Mouse (Mus musculus): ENCODE results near the gene Prkce.

Prkce gene

GRCm38 (mm10) chr17:86263985-86264649 is 96.5 kb downstream of the Prkce start:
- no peak for DNase-seq

DNA sequence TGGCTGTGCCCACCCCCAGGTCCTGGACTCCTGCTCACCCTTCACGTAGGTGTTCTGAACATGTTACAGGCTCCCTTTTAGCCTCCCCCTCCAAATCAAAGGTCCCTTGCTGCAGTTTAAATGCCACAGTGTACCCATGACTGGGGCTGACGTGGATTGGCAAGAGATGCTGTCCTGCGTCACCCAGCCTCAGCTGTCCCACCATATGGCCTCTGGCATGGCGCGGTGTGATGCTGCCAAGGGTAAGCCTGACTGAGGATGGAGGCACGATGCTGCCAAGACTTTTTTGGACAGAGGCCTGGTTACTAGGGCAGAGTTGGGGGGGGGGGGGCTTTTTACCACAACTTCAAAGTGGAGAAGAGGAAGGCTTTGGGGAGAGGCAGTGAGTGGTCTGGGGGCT is 98.5 kb downstream of the Prkce start:
- DNase-seq = no peak

- no peak for DNase-seq
These were observed 99.7 kb downstream of the Prkce start for GRCm38 (mm10) chr17:86267126-86267760.

GRCm38 (mm10) chr17:86269639-86270038 is 102.1 kb downstream of the Prkce start:
- DNase-seq = no peak

DNA sequence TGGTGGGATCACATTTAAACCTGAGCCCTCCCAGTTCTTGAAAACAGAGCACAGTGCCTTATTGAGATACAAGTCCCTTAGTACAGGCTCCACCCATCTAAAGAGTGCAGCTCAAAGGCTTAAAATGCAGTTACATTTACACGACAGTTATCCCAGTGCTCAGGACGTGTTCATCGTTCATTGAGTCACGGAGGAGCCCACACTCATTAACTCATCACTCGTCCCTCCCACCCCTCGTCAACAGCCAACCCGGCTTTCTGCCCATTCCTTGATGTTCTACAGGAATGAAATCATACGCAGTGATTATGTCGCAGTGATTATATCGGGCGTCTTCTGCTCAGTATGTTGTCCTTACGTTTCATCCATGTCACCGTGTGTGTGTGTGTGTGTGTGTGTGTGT is 102.9 kb downstream of the Prkce start:
- DNase-seq = no peak

DNA sequence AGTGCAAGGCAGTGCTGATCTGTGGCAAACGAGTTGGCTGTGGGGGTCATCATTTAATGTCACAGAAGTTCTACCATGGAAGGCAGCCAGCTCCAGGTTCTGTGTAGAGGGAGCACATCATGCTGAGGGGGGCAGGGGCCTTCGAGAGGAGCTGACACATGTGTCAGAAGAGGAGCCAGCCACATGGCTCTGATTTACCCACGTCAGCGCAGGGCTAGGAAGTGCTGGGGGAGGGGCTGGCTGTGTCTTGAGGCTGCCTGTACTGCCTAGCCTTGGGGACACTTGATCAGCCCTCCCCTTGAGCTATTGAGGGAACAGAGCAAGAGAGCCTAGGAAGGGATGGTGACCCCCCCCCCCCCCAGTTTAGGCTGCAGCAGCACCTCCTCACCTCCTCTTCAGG is 103.7 kb downstream of the Prkce start:
- DNase-seq = no peak

GRCm38 (mm10) chr17:86272961-86273360 is 105.4 kb downstream of the Prkce start:
- no peak for DNase-seq

- no peak for DNase-seq
These were observed 106.2 kb downstream of the Prkce start for GRCm38 (mm10) chr17:86273566-86274349.

- no peak for DNase-seq
These were observed 106.8 kb downstream of the Prkce start for GRCm38 (mm10) chr17:86274350-86274744.

DNA sequence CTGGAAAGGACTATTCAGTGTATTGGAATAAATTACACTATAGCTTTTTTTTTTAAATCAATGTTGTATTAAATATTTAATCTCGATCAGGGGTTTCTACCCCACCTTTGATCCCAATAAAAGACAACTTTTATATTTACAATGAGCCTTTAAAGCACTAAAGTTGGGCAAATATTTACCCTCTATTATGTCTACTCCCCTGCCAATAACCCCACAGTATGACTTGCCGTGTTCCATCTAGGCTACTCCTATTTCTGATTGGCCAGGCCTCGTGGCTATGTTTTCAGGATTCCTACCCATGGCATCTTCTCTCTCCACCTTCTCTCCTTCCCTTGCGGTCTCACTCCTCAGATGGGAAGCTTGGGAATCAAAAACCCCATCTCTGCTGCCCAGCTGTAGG is 108.8 kb downstream of the Prkce start:
- DNase-seq = no peak

DNA sequence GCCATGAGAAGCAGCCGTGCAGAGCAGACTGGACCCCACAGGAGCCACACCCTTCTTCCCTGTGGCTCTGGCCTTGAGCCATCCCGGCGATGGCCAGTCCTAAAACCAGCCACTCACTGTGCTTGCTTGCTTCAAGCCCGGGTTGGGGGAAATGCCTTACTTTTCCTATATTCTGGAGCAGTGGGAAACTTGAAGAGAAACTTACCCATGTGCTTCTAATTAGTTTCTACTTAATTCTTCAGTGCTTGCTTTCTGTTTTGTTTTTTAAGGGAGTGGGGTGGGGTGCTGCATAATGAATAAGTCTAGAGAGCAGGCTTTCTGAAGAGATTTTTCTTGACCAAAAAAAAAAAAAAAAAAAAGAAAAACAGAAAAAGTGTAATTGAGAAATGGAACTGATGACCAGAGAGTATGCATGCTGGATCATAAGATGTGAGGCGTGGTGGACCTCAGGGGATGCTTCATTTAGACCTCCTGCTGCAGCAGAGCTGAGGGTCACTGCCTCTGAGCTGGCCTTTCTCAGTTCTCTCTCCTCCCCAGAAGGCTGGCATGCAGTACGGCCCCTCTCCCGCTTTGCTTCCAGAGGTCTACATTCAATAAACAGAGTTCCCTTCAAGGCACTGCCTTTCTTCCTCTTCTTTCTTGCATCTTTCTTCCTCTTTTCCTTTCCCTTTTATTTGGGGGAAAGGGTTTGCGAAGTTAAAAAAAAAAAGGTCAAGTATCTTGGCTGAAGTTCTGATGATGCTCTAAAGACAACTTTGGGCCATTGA is 109.6 kb downstream of the Prkce start:
- no peak for DNase-seq

GRCm38 (mm10) chr17:86277999-86278526 is 110.5 kb downstream of the Prkce start:
- peak; percentile 39 for DNase-seq

- no peak for DNase-seq
These were observed 112.2 kb downstream of the Prkce start for GRCm38 (mm10) chr17:86279751-86280150.

GRCm38 (mm10) chr17:86283741-86284140 is 116.2 kb downstream of the Prkce start:
- DNase-seq = no peak

GRCm38 (mm10) chr17:86285058-86285457 is 117.5 kb downstream of the Prkce start:
- DNase-seq = no peak

DNA sequence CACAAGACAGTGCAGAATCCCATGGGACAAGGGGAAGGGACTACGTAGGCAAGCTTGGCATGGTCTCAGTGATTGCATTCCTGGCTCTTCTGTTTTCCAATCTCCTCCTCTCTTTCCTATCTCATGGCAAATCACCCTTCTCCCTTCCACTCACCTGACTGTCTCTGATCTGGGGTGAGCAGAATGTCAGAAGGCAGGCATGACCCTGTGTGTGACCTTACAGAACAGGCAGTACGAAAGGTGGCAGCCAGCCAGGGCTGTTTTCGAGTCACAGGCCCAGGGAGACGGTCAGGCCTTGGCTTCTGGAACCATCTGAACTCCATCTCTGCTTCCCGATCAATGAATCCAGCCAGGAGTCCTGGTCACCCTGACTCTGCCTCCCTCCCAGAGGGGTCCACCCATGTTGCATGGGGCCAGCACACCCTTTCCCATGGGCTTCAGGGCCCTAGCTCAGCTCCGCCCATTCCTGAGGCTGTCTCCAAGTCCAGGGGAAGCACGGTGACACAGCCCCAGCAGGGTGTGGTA is 119.2 kb downstream of the Prkce start:
- peak; percentile 39 for DNase-seq

DNA sequence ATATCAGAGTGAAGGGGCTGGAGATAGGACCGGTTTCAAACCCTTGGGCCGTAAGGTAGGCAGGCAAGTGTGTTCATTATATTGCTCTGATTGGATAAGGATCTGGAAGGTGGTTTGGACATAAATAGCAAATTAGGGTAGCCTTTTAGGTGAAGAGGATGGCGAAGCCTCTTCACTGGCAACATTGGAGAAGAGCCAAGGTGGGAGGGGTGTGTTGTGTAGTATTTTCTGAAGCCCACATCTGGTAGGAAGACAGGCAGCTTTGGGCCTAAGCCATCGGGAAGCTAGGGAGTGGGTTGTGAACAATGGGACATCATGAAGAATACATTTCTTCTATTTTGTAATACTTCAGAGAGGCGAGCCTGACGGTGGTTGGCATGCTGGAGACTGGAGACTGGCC is 125.1 kb downstream of the Prkce start:
- no peak for DNase-seq

DNA sequence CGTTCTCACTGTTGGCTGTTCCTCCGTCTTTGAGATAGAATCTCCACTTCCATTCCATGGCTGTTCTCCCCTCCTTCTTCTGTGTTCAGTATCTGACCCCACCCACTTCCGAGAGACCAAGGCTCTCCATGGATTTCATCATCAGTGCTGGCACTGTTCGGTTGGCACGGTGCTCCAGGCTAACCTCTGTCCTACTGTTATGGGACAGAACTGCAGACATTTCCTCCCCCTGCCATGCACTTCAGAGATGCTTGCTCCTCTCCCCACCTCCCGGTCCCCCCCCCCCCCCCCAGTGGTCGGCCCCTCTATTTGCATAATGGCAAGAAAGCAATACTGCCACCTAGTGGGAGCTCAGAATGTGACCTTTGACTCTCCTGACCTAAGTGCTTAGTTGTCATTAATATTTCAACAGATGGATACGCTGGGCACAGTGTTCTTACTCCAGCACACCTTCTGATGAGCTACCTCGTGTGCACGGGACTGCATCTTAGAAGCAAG is 125.7 kb downstream of the Prkce start:
- DNase-seq = peak; percentile 73

GRCm38 (mm10) chr17:86299576-86299975 is 132.0 kb downstream of the Prkce start:
- no peak for DNase-seq

- peak; percentile 40 for DNase-seq
These were observed 133.4 kb downstream of the Prkce start for GRCm38 (mm10) chr17:86300774-86301595.

DNA sequence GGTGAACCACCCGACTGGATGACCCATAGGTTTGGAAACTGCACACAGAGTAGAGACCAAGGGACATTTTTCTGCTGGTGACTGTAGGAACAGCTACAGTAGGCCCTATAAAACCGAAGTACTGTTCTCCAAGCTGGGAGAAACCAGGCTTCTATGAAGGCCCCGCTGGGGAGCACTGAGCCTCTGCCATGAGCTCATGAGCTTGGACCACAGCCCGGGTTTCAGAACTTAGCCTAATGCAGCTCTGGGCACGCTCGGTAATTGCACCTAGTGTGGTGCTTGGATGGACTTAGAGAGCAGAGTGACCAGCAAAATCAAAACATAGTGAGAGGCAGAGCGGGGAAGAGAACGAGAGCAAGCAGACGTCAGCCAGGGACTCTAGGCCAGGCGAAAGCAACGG is 134.7 kb downstream of the Prkce start:
- DNase-seq = peak; percentile 49
